Mouse (Mus musculus) adrenal gland, postnatal 4 days (tissue): ENCODE results near the gene Btbd35f4. TPM values are rescaled to one million over a fixed set of nuclear protein-coding genes. Genes with fewer than 3 reads are reported as not detected.
"Not testable (repeated sequence)": the region's sequence is repeated elsewhere in the genome, so short reads cannot be mapped to it uniquely, and the experiment has no call there.

Experiments
- DNase-seq, 2 experiments: peaks; one replicate each; pipeline ENCODE4 v3.0.0; 2021 to 2022; ENCODE audit warnings: low spot score in 2 of 2, mixed read lengths in 2 of 2
- long read RNA-seq, 2 experiments: library from polyadenylated mRNA; stranded (forward); transcript quantifications; one replicate each; pipeline ENCODE4 v2.0.0; 2021
- total RNA-seq, 2 experiments: library from RNA; stranded (reverse); gene quantifications; 2 replicates each; pipeline ENCODE4 v1.2.3; 2021

Gene Btbd35f4
- not detected for total RNA-seq
- long read RNA-seq, experiment 1 = 0 reads
- long read RNA-seq, experiment 2 = 0 reads

DNA sequence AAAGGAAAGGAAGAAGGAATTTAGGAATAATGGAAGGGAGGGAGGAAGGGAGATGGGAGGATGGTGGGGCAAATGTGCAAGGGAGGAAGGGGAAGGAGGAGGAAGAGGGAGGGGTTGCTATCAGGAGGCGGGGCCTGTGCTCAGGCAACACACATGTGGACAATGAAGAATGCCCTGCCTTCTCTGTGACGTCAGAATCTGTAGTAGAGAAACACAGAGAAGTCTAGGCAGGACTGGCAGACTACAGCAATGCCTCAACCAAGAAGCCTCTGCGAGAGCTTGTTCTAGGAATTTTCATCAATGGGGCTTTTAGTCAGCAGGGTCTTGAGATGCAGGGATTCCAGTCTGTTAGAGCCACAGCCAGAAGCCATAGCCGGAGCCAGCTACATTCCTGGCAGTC, at the start of gene Btbd35f4:
Gene Btbd35f4, plus strand, starts transcription at position 301 of the 400 bp plus-strand sequence.
- not testable (repeated sequence) for DNase-seq

DNA sequence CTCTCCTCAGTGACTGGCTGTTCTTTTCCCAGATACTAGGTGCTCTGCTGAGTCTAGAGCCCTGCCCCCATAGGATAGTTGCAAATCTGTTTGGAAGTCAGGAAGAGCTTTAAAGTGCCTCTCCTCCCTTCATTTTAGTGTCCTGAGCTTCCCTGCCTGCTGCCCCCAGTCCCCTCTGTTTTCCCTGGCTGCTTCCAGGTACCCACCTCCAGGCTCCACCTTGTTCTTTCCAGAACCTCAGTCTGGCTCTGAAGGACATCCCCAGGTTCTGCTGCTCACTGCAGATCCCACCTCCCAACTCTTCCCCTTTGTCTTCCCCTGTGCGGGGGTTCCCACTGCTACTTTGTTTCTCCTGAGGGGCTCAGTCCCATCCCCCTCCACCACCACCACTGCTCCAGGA, 39.7 kb downstream of the Btbd35f4 start:
- DNase-seq = not testable (repeated sequence)

Other genes with a start within 250 kb of the Btbd35f4 start
- not detected for gene Btbd35f27, start 151.6 kb downstream of the Btbd35f4 start, total RNA-seq